Mouse (Mus musculus) urinary bladder, postnatal 25 days (tissue): ENCODE results near the gene Sumo2.
"Not testable (repeated sequence)": the region's sequence is repeated elsewhere in the genome, so short reads cannot be mapped to it uniquely, and the experiment has no call there.

ENCODE experiments used
- DNase-seq: peaks from one replicate; pipeline ENCODE4 v3.0.0; 2022; ENCODE audit warnings: low spot score

Gene Sumo2

GRCm38 (mm10) chr11:115483278-115483677, 52.8 kb downstream of the Sumo2 start:
- DNase-seq, result no peak

- no peak for DNase-seq
Measured at GRCm38 (mm10) chr11:115481553-115482259, 54.4 kb downstream of the Sumo2 start.

GRCm38 (mm10) chr11:115478296-115478938, 57.7 kb downstream of the Sumo2 start:
- no peak for DNase-seq

GRCm38 (mm10) chr11:115477388-115477787, 58.7 kb downstream of the Sumo2 start:
- DNase-seq, result not testable (repeated sequence)

GRCm38 (mm10) chr11:115476630-115477029, 59.4 kb downstream of the Sumo2 start:
- DNase-seq, result not testable (repeated sequence)

GRCm38 (mm10) chr11:115475758-115476237, 60.3 kb downstream of the Sumo2 start:
- DNase-seq, result no peak

GRCm38 (mm10) chr11:115475025-115475757, 60.9 kb downstream of the Sumo2 start, which contains the start of gene Armc7:
TSS of gene Armc7 (plus strand) at chr11:115475667.
- peak; percentile 91 for DNase-seq

- peak; percentile 90 for DNase-seq
Measured at GRCm38 (mm10) chr11:115473626-115474275, 62.3 kb downstream of the Sumo2 start.
